Mouse (Mus musculus) liver (tissue): ENCODE data around the gene Mcrs1.
"Not testable (repeated sequence)": the region's sequence is repeated elsewhere in the genome, so short reads cannot be mapped to it uniquely, and the experiment has no call there.

Experiments
- DNase-seq: peaks from one replicate; pipeline ENCODE4 v3.0.0-alpha.2; 2020; ENCODE audit warnings: mixed read lengths

Mcrs1 gene

GRCm38 (mm10) chr15:99249938-99250337 lies 1.8 kb downstream of the Mcrs1 start:
- DNase-seq = no peak

- no peak for DNase-seq
Observed at GRCm38 (mm10) chr15:99248972-99249371, 2.8 kb downstream of the Mcrs1 start.

GRCm38 (mm10) chr15:99246736-99247135 lies 5.0 kb downstream of the Mcrs1 start:
- DNase-seq = not testable (repeated sequence)

GRCm38 (mm10) chr15:99242045-99242444 lies 9.7 kb downstream of the Mcrs1 start:
- no peak for DNase-seq

GRCm38 (mm10) chr15:99241249-99241648 lies 10.5 kb downstream of the Mcrs1 start:
- no peak for DNase-seq

- DNase-seq = no peak
Observed at GRCm38 (mm10) chr15:99240129-99240528, 11.6 kb downstream of the Mcrs1 start.

- DNase-seq = no peak
Observed at GRCm38 (mm10) chr15:99238006-99238405, 13.8 kb downstream of the Mcrs1 start.

GRCm38 (mm10) chr15:99234326-99235010 lies 17.3 kb downstream of the Mcrs1 start:
- DNase-seq = no peak

- no peak for DNase-seq
Observed at GRCm38 (mm10) chr15:99233719-99234118, 18.0 kb downstream of the Mcrs1 start.

GRCm38 (mm10) chr15:99231998-99232397 lies 19.8 kb downstream of the Mcrs1 start:
- no peak for DNase-seq

- DNase-seq = no peak
Observed at GRCm38 (mm10) chr15:99226090-99226489, 25.7 kb downstream of the Mcrs1 start.

- no peak for DNase-seq
Observed at GRCm38 (mm10) chr15:99225081-99225810, 26.5 kb downstream of the Mcrs1 start.

GRCm38 (mm10) chr15:99224208-99224911 lies 27.4 kb downstream of the Mcrs1 start, which contains the start of gene Kcnh3:
Gene Kcnh3 (plus strand): TSS chr15:99224861.
- peak; percentile 53 for DNase-seq

GRCm38 (mm10) chr15:99223585-99224207 lies 28.1 kb downstream of the Mcrs1 start:
- DNase-seq = peak; percentile 43

- no peak for DNase-seq
Observed at GRCm38 (mm10) chr15:99222794-99223584, 28.8 kb downstream of the Mcrs1 start.

GRCm38 (mm10) chr15:99221315-99221952 lies 30.3 kb downstream of the Mcrs1 start:
- no peak for DNase-seq

- no peak for DNase-seq
Observed at GRCm38 (mm10) chr15:99217630-99218029, 34.1 kb downstream of the Mcrs1 start.

GRCm38 (mm10) chr15:99215741-99216463 lies 35.9 kb downstream of the Mcrs1 start:
- DNase-seq = peak; percentile 77

GRCm38 (mm10) chr15:99214941-99215340 lies 36.8 kb downstream of the Mcrs1 start:
- DNase-seq = peak; percentile 35

- DNase-seq = no peak
Observed at GRCm38 (mm10) chr15:99213183-99213582, 38.6 kb downstream of the Mcrs1 start.

GRCm38 (mm10) chr15:99205959-99206358 lies 45.8 kb downstream of the Mcrs1 start:
- DNase-seq = no peak
